Mouse (Mus musculus) MEL (cell line): ENCODE data around the gene 2810021J22Rik. TPM values are rescaled to one million over a fixed set of nuclear protein-coding genes. Genes with fewer than 3 reads are reported as not detected.

Source experiments
- DNase-seq: peaks from one replicate; pipeline ENCODE4 v3.0.0; 2011; ENCODE audit warnings: low read depth, low spot score
- H3K27ac ChIP-seq: 2 replicates; pipeline ENCODE4 v1.5.1; 2012; ENCODE audit warnings: low read depth, mild to moderate bottlenecking, control low read depth, low read length, moderate library complexity; ENCODE audit not compliant: control insufficient read depth
- H3K27me3 ChIP-seq, 2 experiments: fragments of 150-350 bp in 1 of 2; sonication (generic) in 1 of 2; 2 replicates each; pipeline ENCODE4 v1.6.1; 2012; ENCODE audit warnings: low read length in 2 of 2, mild to moderate bottlenecking in 2 of 2, improper control_type of control experiment in 1 of 2, moderate library complexity in 1 of 2; ENCODE audit not compliant: insufficient read depth in 2 of 2, control insufficient read depth in 1 of 2
- H3K36me3 ChIP-seq, 2 experiments: 2 replicates each; pipeline ENCODE4 v1.6.1; 2012 to 2014; ENCODE audit warnings: low read length in 2 of 2, improper control_type of control experiment in 1 of 2, inconsistent platforms in 1 of 2, mild to moderate bottlenecking in 1 of 2; ENCODE audit not compliant: insufficient read depth in 2 of 2, control insufficient read depth in 1 of 2
- H3K4me1 ChIP-seq, 2 experiments: fragments of 150-350 bp in 1 of 2; sonication (generic) in 1 of 2; 2 replicates each; pipeline ENCODE4 v1.6.1; 2012; ENCODE audit warnings: low read length in 2 of 2, improper control_type of control experiment in 1 of 2, mild to moderate bottlenecking in 1 of 2; ENCODE audit not compliant: insufficient read depth in 2 of 2, control insufficient read depth in 1 of 2
- H3K4me3 ChIP-seq, 2 experiments: fragments of 150-350 bp in 1 of 2; sonication (generic) in 1 of 2; 2 replicates each; pipeline ENCODE4 v1.5.1; 2012; ENCODE audit warnings: low read depth in 2 of 2, low read length in 2 of 2, mild to moderate bottlenecking in 2 of 2, moderate library complexity in 2 of 2, control low read depth in 1 of 2, improper control_type of control experiment in 1 of 2; ENCODE audit not compliant: control insufficient read depth in 1 of 2, insufficient read depth in 1 of 2
- H3K79me2 ChIP-seq: 2 replicates; pipeline ENCODE4 v1.6.1; 2012; ENCODE audit warnings: mild to moderate bottlenecking, low read length, moderate library complexity; ENCODE audit not compliant: control insufficient read depth, poor library complexity, insufficient read depth
- H3K9ac ChIP-seq: 2 replicates; pipeline ENCODE4 v1.6.1; 2012; ENCODE audit warnings: low read depth, mild to moderate bottlenecking, control low read depth, low read length, moderate library complexity; ENCODE audit not compliant: control insufficient read depth, poor library complexity, severe bottlenecking
- H3K9me3 ChIP-seq: fragments of 150-350 bp; sonication (generic); replicated peaks from 2 replicates; pipeline ENCODE4 v1.6.1; 2012; ENCODE audit warnings: mild to moderate bottlenecking, low read length, improper control_type of control experiment, moderate library complexity; ENCODE audit not compliant: insufficient read depth
- CHD1 ChIP-seq: IDR thresholded peaks from 2 replicates; pipeline ENCODE4 v1.6.1; 2012; ENCODE audit warnings: low read depth, mild to moderate bottlenecking, inconsistent platforms, low read length, improper control_type of control experiment
- CTCF ChIP-seq, 3 experiments: IDR thresholded peaks in 2 of 3; conservative IDR thresholded peaks in 1 of 3; 2 replicates each; pipeline ENCODE4 v1.5.1; 2011 to 2012; ENCODE audit warnings: low read length in 3 of 3, low read depth in 2 of 3, mild to moderate bottlenecking in 2 of 3, improper control_type of control experiment in 1 of 3, inconsistent platforms in 1 of 3, mixed read lengths in 1 of 3, moderate library complexity in 1 of 3; ENCODE audit not compliant: control insufficient read depth in 1 of 3, insufficient read depth in 1 of 3, poor library complexity in 1 of 3, severe bottlenecking in 1 of 3
- E2F4 ChIP-seq: IDR thresholded peaks from 2 replicates; pipeline ENCODE4 v1.6.1; 2011; ENCODE audit warnings: low read depth, low read length, improper control_type of control experiment, borderline replicate concordance
- ELF1 ChIP-seq: IDR thresholded peaks from 2 replicates; pipeline ENCODE4 v1.6.1; 2014; ENCODE audit warnings: low read depth, mild to moderate bottlenecking, inconsistent platforms, low read length, improper control_type of control experiment, moderate library complexity
- EP300 ChIP-seq, 2 experiments: IDR thresholded peaks; 2 replicates each; pipeline ENCODE4 v1.6.1; 2011; ENCODE audit warnings: improper control_type of control experiment in 2 of 2, low read length in 2 of 2, low read depth in 1 of 2, mild to moderate bottlenecking in 1 of 2
- GABPA ChIP-seq: IDR thresholded peaks from 2 replicates; pipeline ENCODE4 v1.6.1; 2012; ENCODE audit warnings: low read depth, mild to moderate bottlenecking, inconsistent platforms, low read length, improper control_type of control experiment, moderate library complexity
- GATA1 ChIP-seq: IDR thresholded peaks from 2 replicates; pipeline ENCODE4 v1.6.1; 2011; ENCODE audit warnings: low read depth, low read length, improper control_type of control experiment
- HCFC1 ChIP-seq: IDR thresholded peaks from 2 replicates; pipeline ENCODE4 v1.6.1; 2012; ENCODE audit warnings: low read depth, mild to moderate bottlenecking, inconsistent platforms, low read length, improper control_type of control experiment, moderate library complexity
- MAX ChIP-seq: IDR thresholded peaks from 2 replicates; pipeline ENCODE4 v1.6.1; 2011; ENCODE audit warnings: low read length, improper control_type of control experiment
- MEF2A ChIP-seq: IDR thresholded peaks from 2 replicates; pipeline ENCODE4 v1.6.1; 2014; ENCODE audit warnings: low read depth, mild to moderate bottlenecking, inconsistent platforms, low read length, improper control_type of control experiment; ENCODE audit not compliant: poor library complexity, insufficient replicate concordance, severe bottlenecking; ENCODE audit errors: extremely low read depth
- MYB ChIP-seq: IDR thresholded peaks from 2 replicates; pipeline ENCODE4 v1.6.1; 2011; ENCODE audit warnings: mild to moderate bottlenecking, low read depth, low read length, improper control_type of control experiment
- MYC ChIP-seq: IDR thresholded peaks from 2 replicates; pipeline ENCODE4 v1.6.1; 2011; ENCODE audit warnings: low read depth, mild to moderate bottlenecking, low read length, improper control_type of control experiment, moderate library complexity
- POLR2A ChIP-seq, 2 experiments: IDR thresholded peaks; 2 replicates each; pipeline ENCODE4 v1.6.1; 2011 to 2012; ENCODE audit warnings: low read length in 2 of 2, mild to moderate bottlenecking in 2 of 2, control low read depth in 1 of 2, improper control_type of control experiment in 1 of 2, low read depth in 1 of 2, moderate library complexity in 1 of 2; ENCODE audit not compliant: control insufficient read depth in 1 of 2, insufficient read depth in 1 of 2, poor library complexity in 1 of 2
- TAL1 ChIP-seq: IDR thresholded peaks from 2 replicates; pipeline ENCODE4 v1.6.1; 2012; ENCODE audit warnings: mild to moderate bottlenecking, inconsistent platforms, low read length, moderate library complexity, mixed read lengths
- TBP ChIP-seq: IDR thresholded peaks from 2 replicates; pipeline ENCODE4 v1.8.0; 2011; ENCODE audit warnings: low read depth, low read length, improper control_type of control experiment
- TCF12 ChIP-seq: IDR thresholded peaks from 2 replicates; pipeline ENCODE4 v1.6.1; 2014; ENCODE audit warnings: low read depth, mild to moderate bottlenecking, inconsistent platforms, low read length, improper control_type of control experiment, moderate library complexity
- UBTF ChIP-seq: IDR thresholded peaks from 2 replicates; pipeline ENCODE4 v1.6.1; 2012; ENCODE audit warnings: low read depth, mild to moderate bottlenecking, inconsistent platforms, low read length, improper control_type of control experiment, moderate library complexity, borderline replicate concordance; ENCODE audit not compliant: insufficient read depth
- USF2 ChIP-seq, 2 experiments: IDR thresholded peaks; 2 replicates each; pipeline ENCODE4 v1.6.1; 2011 to 2012; ENCODE audit warnings: improper control_type of control experiment in 2 of 2, low read length in 2 of 2, borderline replicate concordance in 1 of 2, inconsistent platforms in 1 of 2, low read depth in 1 of 2, mild to moderate bottlenecking in 1 of 2; ENCODE audit not compliant: insufficient read depth in 1 of 2
- ZKSCAN1 ChIP-seq: IDR thresholded peaks from 2 replicates; pipeline ENCODE4 v1.6.1; 2012; ENCODE audit warnings: low read depth, mild to moderate bottlenecking, inconsistent platforms, low read length, improper control_type of control experiment, moderate library complexity
- polyA plus RNA-seq, 2 experiments: library from polyadenylated mRNA; stranded (reverse) in 1 of 2; unstranded in 1 of 2; fragments of >175 nt in 1 of 2; fragments of >200 nt in 1 of 2; gene quantifications; 2 replicates each; pipeline versions ENCODE4 v1.2.1 to v1.2.4; 2012; ENCODE audit warnings: low replicate concordance in 2 of 2, low read depth in 1 of 2; ENCODE audit not compliant: insufficient read length in 2 of 2, insufficient read depth in 1 of 2, missing spikeins in 1 of 2
- total RNA-seq: library from RNA; depleted of rRNA; stranded (reverse); fragments of 300-350 nt; gene quantifications from 2 replicates; pipeline ENCODE4 v1.2.3, GENCODE M21; 2012

The 2810021J22Rik gene
- total and polyA plus RNA-seq, 3 experiments: 5.8 to 6.2 TPM; not detected in 1

GRCm38 (mm10) chr11:58870961-58871360, 3.9 kb downstream of the 2810021J22Rik start:
- Histone ChIP-seq H3K27me3 (no peaks in the 10 kb centered on the region), H3K4me1 (peaks cover 3 to 7% of the 10 kb centered on the region in 2 experiments), H3K4me3 (no peak overlapping the region), H3K9me3 (no peaks in the 10 kb centered on the region), H3K79me2 (peaks cover 7% of the 10 kb centered on the region), H3K36me3 (peaks cover 0 to 6% of the 10 kb centered on the region in 2 experiments; a peak in 2 of 4 replicates), H3K9ac (no peak overlapping the region), H3K27ac (no peak overlapping the region)
- DNase-seq: no peak
- TF ChIP-seq MAX (no peak), GABPA (no peak), ZKSCAN1 (no peak), UBTF (no peak), POLR2A (IDR thresholded peaks at IDR 0.05; ENCODE audit: control insufficient read depth in 1 of 2, insufficient read depth in 1 of 2, low read depth in 1 of 2, low read length in 2 of 2, poor library complexity in 1 of 2) (no peak)

- Histone ChIP-seq H3K4me1 (no peaks in the 10 kb centered on the region), H3K9me3 (no peaks in the 10 kb centered on the region), H3K27me3 (no peaks in the 10 kb centered on the region), H3K9ac (no peak overlapping the region), H3K79me2 (no peaks in the 10 kb centered on the region), H3K36me3 (peaks cover 0 to 5% of the 10 kb centered on the region in 2 experiments; a peak in 1 of 4 replicates), H3K27ac (no peak overlapping the region), H3K4me3 (no peak overlapping the region)
- TF ChIP-seq TAL1: no peak
- TF ChIP-seq MYB: no peak
- TF ChIP-seq HCFC1: no peak
- TF ChIP-seq CHD1: no peak
- TF ChIP-seq E2F4: no peak
- no peak for TF ChIP-seq TBP
- TF ChIP-seq CTCF (IDR thresholded peaks at IDR 0.05 in 2 of 3, conservative IDR thresholded peaks at IDR 0.05 in 1 of 3; ENCODE audit: control insufficient read depth in 1 of 3, insufficient read depth in 1 of 3, low read depth in 2 of 3, low read length in 3 of 3, poor library complexity in 1 of 3, severe bottlenecking in 1 of 3): no peak
- no peak for TF ChIP-seq GATA1
- no peak for TF ChIP-seq USF2 (IDR thresholded peaks at IDR 0.05; ENCODE audit: borderline replicate concordance in 1 of 2, insufficient read depth in 1 of 2, low read depth in 1 of 2, low read length in 2 of 2)
- TF ChIP-seq ZKSCAN1: no peak
- TF ChIP-seq EP300 (IDR thresholded peaks at IDR 0.05; ENCODE audit: low read depth in 1 of 2, low read length in 2 of 2): no peak
- TF ChIP-seq ELF1: no peak
- TF ChIP-seq MYC: no peak
- no peak for TF ChIP-seq UBTF
- TF ChIP-seq TCF12: no peak
- TF ChIP-seq GABPA: no peak
- no peak for TF ChIP-seq MEF2A
- DNase-seq: no peak
Observed at GRCm38 (mm10) chr11:58883756-58884155, 16.7 kb downstream of the 2810021J22Rik start.
